Mouse (Mus musculus) testis, adult 2 months (tissue): ENCODE results near the gene Tmem87b.

Source experiments
- CTCF ChIP-seq: fragments of 200-500 bp; IDR thresholded peaks from 2 replicates; pipeline ENCODE4 v1.5.1; 2012; ENCODE audit warnings: low read depth, mild to moderate bottlenecking, inconsistent platforms, low read length, moderate library complexity; ENCODE audit not compliant: control insufficient read depth, insufficient read depth, insufficient replicate concordance
- POLR2A ChIP-seq: fragments of 200-500 bp; IDR thresholded peaks from 2 replicates; pipeline ENCODE4 v1.6.1; 2012; ENCODE audit warnings: low read depth, mild to moderate bottlenecking, inconsistent platforms, low read length, moderate library complexity; ENCODE audit not compliant: control insufficient read depth

- TF ChIP-seq POLR2A (no peak), CTCF (no peak)
Measured at GRCm38 (mm10) chr2:128812761-128813160, 5.2 kb upstream of the Tmem87b start.
